Mouse (Mus musculus): Measurements from ENCODE around the gene Ubxn7. TPM values are rescaled to one million over a fixed set of nuclear protein-coding genes. Genes with fewer than 3 reads are reported as not detected.

Ubxn7 gene
- polyA plus RNA-seq, 1 experiment: 22.2 TPM

DNA sequence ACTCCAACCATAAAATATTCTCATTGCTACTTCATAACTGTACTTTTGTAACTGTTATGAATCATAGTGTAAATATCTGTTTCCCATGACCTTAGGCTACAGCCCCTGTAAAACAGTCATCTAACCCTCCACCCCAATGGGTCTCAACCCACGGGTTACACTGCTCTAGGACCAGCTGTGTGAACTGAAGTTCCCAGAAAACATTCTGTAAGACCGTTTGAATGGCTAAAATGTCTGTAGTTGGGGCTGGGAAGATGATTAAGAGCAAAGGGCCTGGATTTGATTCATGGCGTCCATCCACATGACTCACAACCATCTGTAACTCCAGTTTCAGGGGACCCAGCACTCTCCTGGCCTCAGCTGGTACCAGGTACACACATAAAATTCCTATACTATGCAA is 66.1 kb downstream of the Ubxn7 start:
- TF ChIP-seq POLR2A (IDR thresholded peaks at IDR 0.05; ENCODE audit: borderline replicate concordance, extremely low read depth, low read depth, low read length) (no peak), CTCF (IDR thresholded peaks at IDR 0.05; ENCODE audit: insufficient read depth, low read length) (no peak)
- H3K4me1 ChIP-seq (ENCODE audit: control insufficient read depth, insufficient read depth, low read length): no peaks in the 10 kb centered on the region
- 72% methylated on average over 3 of the region's 3 CpGs for WGBS
- H3K4me3 ChIP-seq (replicated peaks; ENCODE audit: extremely low read depth, low read depth, low read length): no peak overlapping the region
- DNase-seq: no peak

DNA sequence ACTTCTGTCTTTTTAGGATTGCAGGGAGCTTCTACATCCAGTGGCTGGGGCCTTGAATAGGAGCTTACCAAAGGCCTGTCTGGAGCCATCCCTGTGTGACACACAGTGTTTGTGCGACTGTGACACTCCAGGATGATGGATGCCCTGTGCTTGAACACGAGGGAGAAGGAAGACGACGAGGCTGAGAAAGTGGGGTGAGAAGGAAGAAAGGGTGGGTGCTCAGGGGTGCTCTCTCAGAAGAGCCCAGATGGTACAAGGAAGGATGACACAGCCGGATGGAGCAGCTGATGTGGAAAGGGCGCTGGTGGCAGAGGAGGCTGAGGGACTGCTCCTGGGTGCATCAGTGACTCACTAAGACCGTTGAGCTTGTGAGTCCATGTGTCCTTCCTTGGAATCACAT is 68.2 kb downstream of the Ubxn7 start, which contains the start of gene Tm4sf19:
Gene Tm4sf19, plus strand, starts transcription at position 240 of the 400 bp plus-strand sequence.
- DNase-seq: no peak
- no peaks in the 10 kb centered on the region for H3K4me1 ChIP-seq (ENCODE audit: control insufficient read depth, insufficient read depth, low read length)
- WGBS: 65% methylated on average over 7 of the region's 7 CpGs
- no peak within 1 kb of the TSS for H3K4me3 ChIP-seq (replicated peaks; ENCODE audit: extremely low read depth, low read depth, low read length)
- no peak for TF ChIP-seq POLR2A (IDR thresholded peaks at IDR 0.05; ENCODE audit: borderline replicate concordance, extremely low read depth, low read depth, low read length)
- no peak for TF ChIP-seq CTCF (IDR thresholded peaks at IDR 0.05; ENCODE audit: insufficient read depth, low read length)

DNA sequence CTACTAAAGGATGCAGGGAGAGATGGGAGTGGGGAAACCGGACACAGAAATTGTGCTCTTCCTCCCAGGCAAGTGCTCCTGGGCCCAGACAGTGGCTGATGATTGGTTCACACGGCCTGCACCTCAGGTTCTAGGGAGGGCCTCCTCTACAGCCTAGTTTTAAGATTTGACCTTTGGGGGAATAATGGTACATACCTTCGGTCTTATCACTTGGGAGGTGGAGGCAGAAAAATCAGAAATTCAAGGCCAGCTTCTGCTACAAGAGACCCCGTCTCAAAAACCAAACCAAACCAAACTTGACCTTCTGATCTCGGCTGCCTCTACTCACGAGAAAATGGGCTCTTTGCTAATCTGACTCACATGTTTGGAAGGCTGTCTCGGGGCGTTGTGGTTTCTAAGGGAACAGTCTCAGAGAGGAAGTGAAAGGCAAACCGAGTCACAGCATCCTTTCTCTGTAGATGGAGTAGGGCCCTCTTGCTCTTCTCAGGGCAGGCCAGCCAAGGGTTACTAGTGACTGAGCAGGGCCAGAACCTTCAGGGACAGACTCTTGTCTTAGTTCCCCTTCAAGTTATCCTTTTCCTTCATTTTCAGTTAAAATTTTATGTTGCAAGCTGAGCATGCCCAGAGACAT is 69.4 kb downstream of the Ubxn7 start:
- no peak overlapping the region for H3K4me3 ChIP-seq (replicated peaks; ENCODE audit: extremely low read depth, low read depth, low read length)
- 65% methylated on average over 9 of the region's 9 CpGs for WGBS
- no peaks in the 10 kb centered on the region for H3K4me1 ChIP-seq (ENCODE audit: control insufficient read depth, insufficient read depth, low read length)
- no peak for DNase-seq
- TF ChIP-seq POLR2A (IDR thresholded peaks at IDR 0.05; ENCODE audit: borderline replicate concordance, extremely low read depth, low read depth, low read length) (no peak), CTCF (IDR thresholded peaks at IDR 0.05; ENCODE audit: insufficient read depth, low read length) (no peak)

DNA sequence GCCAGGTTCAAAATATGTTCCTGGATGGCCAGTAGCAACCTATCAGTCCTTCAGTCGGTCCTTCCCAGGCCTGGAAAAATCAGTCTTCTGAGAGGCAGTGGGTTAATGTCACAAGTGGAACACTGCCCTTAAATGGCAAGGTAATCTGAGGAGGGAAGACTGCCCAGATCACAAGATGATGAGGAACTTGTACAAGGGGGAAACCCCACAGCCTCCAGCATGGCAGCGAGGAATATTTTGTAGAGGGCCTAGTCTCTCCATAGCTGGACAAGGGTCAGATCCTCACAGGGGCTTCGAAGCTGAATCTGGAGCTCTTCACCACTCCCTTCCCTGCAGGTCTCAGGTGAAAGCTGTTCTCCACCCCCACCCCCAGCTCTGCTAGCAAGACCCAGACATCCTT is 70.8 kb downstream of the Ubxn7 start:
- no peak for TF ChIP-seq CTCF (IDR thresholded peaks at IDR 0.05; ENCODE audit: insufficient read depth, low read length)
- TF ChIP-seq POLR2A (IDR thresholded peaks at IDR 0.05; ENCODE audit: borderline replicate concordance, extremely low read depth, low read depth, low read length): no peak
- no peak overlapping the region for H3K4me3 ChIP-seq (replicated peaks; ENCODE audit: extremely low read depth, low read depth, low read length)
- no peak for DNase-seq
- WGBS: 81% methylated on average over 3 of the region's 3 CpGs
- H3K4me1 ChIP-seq (ENCODE audit: control insufficient read depth, insufficient read depth, low read length): no peaks in the 10 kb centered on the region

DNA sequence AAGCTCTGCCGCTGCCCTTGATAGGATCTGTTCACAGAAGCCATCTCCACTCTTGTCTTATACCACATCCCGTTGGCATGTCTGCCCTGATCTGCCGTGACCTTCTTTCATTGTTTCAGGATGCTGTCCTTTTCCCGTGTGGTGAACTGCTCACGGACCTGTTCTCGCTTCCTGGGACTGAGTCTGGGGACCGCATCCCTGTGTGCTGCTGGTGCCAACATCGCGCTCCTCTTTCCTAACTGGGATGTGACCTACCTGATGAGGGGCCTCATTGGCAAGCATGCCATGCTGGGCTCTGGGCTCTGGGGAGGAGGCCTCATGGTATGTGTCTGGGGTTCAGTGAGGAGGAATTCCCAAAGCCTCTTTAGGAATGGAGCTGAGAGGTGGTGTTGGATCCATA is 73.7 kb downstream of the Ubxn7 start:
- TF ChIP-seq CTCF (IDR thresholded peaks at IDR 0.05; ENCODE audit: insufficient read depth, low read length) (no peak), POLR2A (IDR thresholded peaks at IDR 0.05; ENCODE audit: borderline replicate concordance, extremely low read depth, low read depth, low read length) (no peak)
- WGBS: 89% methylated on average over 9 of the region's 9 CpGs
- DNase-seq: no peak
- Histone ChIP-seq H3K4me1 (ENCODE audit: control insufficient read depth, insufficient read depth, low read length) (no peaks in the 10 kb centered on the region), H3K4me3 (replicated peaks; ENCODE audit: extremely low read depth, low read depth, low read length) (no peak overlapping the region)

DNA sequence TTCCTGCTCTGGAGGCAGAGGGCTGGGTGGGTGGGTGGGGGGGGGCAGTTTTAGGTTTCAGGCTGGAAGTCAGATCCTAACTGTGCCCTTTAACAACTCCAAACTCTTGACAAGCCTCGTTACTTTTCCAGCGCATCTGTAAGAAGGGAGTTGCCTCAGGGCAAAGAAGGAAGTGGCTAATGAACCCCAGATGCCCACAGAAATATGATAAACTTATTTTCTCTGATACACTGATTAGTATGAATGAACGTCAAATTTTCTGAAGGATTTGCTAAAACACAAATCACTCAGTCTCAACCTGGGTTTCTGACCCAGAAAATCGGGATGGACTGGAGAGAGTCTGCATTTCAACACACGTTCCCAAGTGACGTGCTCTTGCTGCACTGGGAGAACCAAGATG is 74.6 kb downstream of the Ubxn7 start:
- 80% methylated on average over 6 of the region's 6 CpGs for WGBS
- no peak overlapping the region for H3K4me3 ChIP-seq (replicated peaks; ENCODE audit: extremely low read depth, low read depth, low read length)
- no peak for DNase-seq
- TF ChIP-seq CTCF (IDR thresholded peaks at IDR 0.05; ENCODE audit: insufficient read depth, low read length) (no peak), POLR2A (IDR thresholded peaks at IDR 0.05; ENCODE audit: borderline replicate concordance, extremely low read depth, low read depth, low read length) (no peak)
- no peaks in the 10 kb centered on the region for H3K4me1 ChIP-seq (ENCODE audit: control insufficient read depth, insufficient read depth, low read length)

DNA sequence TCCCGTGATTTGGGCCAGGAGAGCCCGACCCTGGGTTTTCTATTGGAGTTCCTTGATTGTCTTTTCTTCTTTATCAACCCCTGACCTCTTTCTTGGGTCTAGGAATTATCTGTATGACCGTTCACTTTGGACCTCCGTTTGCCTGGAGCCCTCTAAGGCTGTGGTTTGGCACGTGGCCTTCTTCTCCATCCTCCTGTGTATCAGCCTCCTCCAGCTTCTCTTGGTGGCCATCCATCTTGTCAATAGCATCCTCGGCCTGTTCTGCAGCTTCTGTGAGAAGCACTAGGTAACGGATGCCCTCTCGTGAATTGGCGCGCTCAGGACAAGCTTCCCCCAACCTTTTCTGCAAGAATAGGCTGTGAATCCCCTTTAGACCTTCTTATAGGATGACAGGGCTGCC is 75.7 kb downstream of the Ubxn7 start:
- 69% methylated on average over 10 of the region's 10 CpGs for WGBS
- DNase-seq: no peak
- Histone ChIP-seq H3K4me1 (ENCODE audit: control insufficient read depth, insufficient read depth, low read length) (no peaks in the 10 kb centered on the region), H3K4me3 (replicated peaks; ENCODE audit: extremely low read depth, low read depth, low read length) (no peak overlapping the region)
- no peak for TF ChIP-seq CTCF (IDR thresholded peaks at IDR 0.05; ENCODE audit: insufficient read depth, low read length)
- TF ChIP-seq POLR2A (IDR thresholded peaks at IDR 0.05; ENCODE audit: borderline replicate concordance, extremely low read depth, low read depth, low read length): no peak

DNA sequence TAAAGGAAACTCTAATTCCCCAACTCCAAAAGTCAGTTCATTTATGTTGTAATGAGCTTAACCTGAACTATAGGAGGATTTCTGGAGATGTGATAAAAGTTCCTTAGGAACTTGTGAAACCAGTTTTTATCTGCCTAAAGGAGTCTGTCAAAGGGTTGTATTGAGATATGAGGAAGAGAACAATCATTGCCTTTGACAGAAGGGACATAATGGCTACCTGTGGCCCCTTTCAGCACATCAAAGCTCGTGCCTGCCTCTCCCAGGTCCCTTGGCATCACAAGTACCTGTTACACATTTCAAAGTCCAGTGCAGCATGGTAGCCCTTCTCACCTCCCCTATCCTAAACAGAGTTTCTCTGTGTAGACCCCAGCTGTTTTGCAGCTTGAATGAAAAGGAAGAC is 85.4 kb downstream of the Ubxn7 start:
- TF ChIP-seq CTCF (IDR thresholded peaks at IDR 0.05; ENCODE audit: insufficient read depth, low read length) (no peak), POLR2A (IDR thresholded peaks at IDR 0.05; ENCODE audit: borderline replicate concordance, extremely low read depth, low read depth, low read length) (no peak)
- WGBS: 43% methylated on average over 1 of the region's 1 CpGs
- no peak for DNase-seq
- H3K4me3 ChIP-seq (replicated peaks; ENCODE audit: extremely low read depth, low read depth, low read length): no peak overlapping the region
- H3K4me1 ChIP-seq (ENCODE audit: control insufficient read depth, insufficient read depth, low read length): peaks cover 3% of the 10 kb centered on the region; the same call in 1 of the 2 replicates

DNA sequence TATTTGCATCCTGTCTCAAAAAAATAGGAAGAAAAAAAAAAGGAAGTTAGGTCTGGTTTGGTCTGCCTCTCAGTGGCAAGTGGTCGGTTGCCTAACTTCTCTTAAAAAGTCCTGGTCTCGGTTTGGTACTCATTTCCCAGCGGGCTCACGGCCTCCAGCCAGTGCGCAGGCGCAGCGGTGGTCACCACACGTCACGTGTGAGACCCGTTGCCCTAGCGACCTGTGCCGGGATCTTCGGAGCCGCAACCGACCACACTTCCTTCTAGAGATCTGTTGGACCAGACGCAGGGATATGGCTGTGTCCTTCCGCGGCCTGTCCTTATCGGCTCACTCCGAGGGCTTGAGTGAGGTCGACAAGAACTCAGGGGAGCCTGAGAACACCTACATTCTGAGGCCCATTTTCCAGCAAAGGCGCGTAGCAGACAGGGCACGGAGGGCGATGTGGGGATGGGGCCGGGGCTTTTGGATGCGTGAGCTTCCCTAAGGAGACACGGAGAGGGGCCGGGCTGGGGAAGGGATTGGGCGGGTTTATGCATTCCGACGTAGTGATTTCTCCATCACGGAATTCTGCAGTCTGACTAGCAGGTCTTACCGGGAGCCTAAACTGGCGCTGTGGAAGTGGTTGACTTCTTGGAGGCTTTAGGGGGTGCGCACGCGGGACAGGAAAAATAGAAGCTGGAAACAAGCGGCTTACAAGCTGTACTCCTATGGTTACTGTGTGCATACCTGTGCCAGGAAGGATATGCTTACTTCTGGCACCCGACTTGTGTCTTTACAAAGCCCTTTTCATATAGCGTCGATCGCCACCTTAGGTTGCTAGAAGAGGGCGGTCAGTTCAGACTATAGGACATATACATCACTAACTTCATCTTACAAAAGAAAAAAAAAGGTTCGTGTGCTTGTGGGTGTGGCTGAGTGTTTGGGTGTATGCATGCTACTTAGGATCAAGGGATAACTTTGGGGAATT is 87.7 kb downstream of the Ubxn7 start, which contains the start of gene Tctex1d2:
Gene Tctex1d2, plus strand, starts transcription at position 186 of the 967 bp plus-strand sequence.
- H3K4me3 ChIP-seq (replicated peaks; ENCODE audit: extremely low read depth, low read depth, low read length): peak within 1 kb of the TSS; percentile 99
- H3K4me1 ChIP-seq (ENCODE audit: control insufficient read depth, insufficient read depth, low read length): peaks cover 3% of the 10 kb centered on the region; the same call in 1 of the 2 replicates
- WGBS: under 1% methylated on average over 45 of the region's 45 CpGs
- TF ChIP-seq CTCF (IDR thresholded peaks at IDR 0.05; ENCODE audit: insufficient read depth, low read length): no peak
- TF ChIP-seq POLR2A (IDR thresholded peaks at IDR 0.05; ENCODE audit: borderline replicate concordance, extremely low read depth, low read depth, low read length): peak; percentile 87; the same call in 1 of the 2 replicates
- DNase-seq: peak; percentile 90
